Mouse (Mus musculus) olfactory bulb, adult 2 months (tissue): Measurements from ENCODE around the gene H2-DMa. TPM values are rescaled to one million over a fixed set of nuclear protein-coding genes. Genes with fewer than 3 reads are reported as not detected.
"Not testable (repeated sequence)": the region's sequence is repeated elsewhere in the genome, so short reads cannot be mapped to it uniquely, and the experiment has no call there.

ENCODE experiments used
- H3K27ac ChIP-seq: fragments of 200-500 bp; 2 replicates; pipeline ENCODE4 v1.5.1; 2012; ENCODE audit warnings: low read depth, low read length; ENCODE audit not compliant: insufficient read depth
- H3K4me1 ChIP-seq: fragments of 200-500 bp; 2 replicates; pipeline ENCODE4 v1.6.1; 2012; ENCODE audit warnings: low read length; ENCODE audit not compliant: control insufficient read depth, insufficient read depth
- H3K4me3 ChIP-seq: fragments of 200-500 bp; 2 replicates; pipeline ENCODE4 v1.5.1; 2012; ENCODE audit warnings: mild to moderate bottlenecking, low read depth, low read length, moderate library complexity; ENCODE audit not compliant: insufficient read depth
- CTCF ChIP-seq: fragments of 200-500 bp; IDR thresholded peaks from 2 replicates; pipeline ENCODE4 v1.5.1; 2012; ENCODE audit warnings: low read depth, mild to moderate bottlenecking, low read length, moderate library complexity; ENCODE audit not compliant: insufficient read depth
- POLR2A ChIP-seq: fragments of 200-500 bp; IDR thresholded peaks from 2 replicates; pipeline ENCODE4 v1.6.1; 2012; ENCODE audit warnings: mild to moderate bottlenecking, low read depth, low read length, moderate library complexity; ENCODE audit not compliant: insufficient read depth
- WGBS: fragments of 180-500 bp; shearing (Covaris S2); methylation state at CpG from one replicate; pipeline ENCODE4 v1.1.7; 2018; 5-methylcytosine and 5-hydroxymethylcytosine counted together
- polyA plus RNA-seq: library from polyadenylated mRNA; stranded (reverse); fragments of >200 nt; gene quantifications from 2 replicates; pipeline ENCODE4 v1.2.4, GENCODE M21; 2012; ENCODE audit warnings: low replicate concordance; ENCODE audit not compliant: missing spikeins, insufficient read depth, insufficient read length

Gene H2-DMa
- polyA plus RNA-seq, 1 experiment, result not detected

DNA sequence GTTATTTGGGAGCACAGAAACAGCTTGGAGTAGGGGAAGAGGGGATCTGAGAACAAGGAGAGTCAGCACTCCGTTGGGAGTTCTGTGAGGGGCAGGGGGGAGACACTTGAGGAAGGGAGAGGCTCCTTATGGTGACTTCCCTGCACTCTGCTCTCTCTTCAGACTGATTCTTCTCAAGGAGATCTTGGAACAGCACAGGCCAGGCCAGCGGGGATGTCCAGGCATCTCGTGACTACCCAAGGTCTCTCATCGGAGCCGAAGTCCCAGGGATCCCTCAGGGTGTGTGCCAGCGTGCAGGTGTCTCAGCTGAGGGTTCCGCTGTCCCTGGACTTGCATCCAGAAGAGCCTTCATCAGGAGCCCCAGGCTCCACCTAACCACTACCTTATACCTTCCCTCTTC is 19.3 kb downstream of the H2-DMa start:
- H3K27ac ChIP-seq, result no peak overlapping the region
- no peak overlapping the region for H3K4me3 ChIP-seq
- TF ChIP-seq CTCF (no peak), POLR2A (no peak)
- H3K4me1 ChIP-seq, result peaks cover 9% of the 10 kb centered on the region
- WGBS, result 81% methylated on average over 7 of the region's 7 CpGs

DNA sequence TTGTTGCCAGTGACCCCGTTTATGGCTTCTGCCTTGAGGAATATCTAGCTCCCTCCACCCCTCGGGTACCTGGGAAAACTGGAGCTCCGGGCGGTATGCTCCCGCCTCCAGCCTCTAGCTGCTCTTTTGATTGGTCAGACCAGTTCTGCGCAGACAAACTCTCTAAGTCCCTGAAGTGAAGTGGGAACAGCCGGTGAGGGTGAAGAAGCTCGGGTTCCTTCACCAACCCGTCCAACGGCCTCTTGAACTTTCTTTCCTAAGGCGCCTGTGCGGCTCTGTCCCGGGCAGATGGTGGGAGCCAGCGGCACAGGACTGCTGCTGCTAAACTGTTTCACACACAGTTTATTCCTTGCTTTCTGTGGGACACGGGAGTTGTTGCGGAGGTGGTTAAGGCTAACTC is 20.1 kb downstream of the H2-DMa start:
- TF ChIP-seq CTCF, result no peak
- no peak for TF ChIP-seq POLR2A
- H3K4me3 ChIP-seq, result no peak overlapping the region
- 3% methylated on average over 16 of the region's 16 CpGs for WGBS
- peaks cover 9% of the 10 kb centered on the region for H3K4me1 ChIP-seq
- H3K27ac ChIP-seq, result no peak overlapping the region

GRCm38 (mm10) chr17:34140240-34140639 is 20.9 kb downstream of the H2-DMa start:
- no peak for TF ChIP-seq POLR2A
- no peak for TF ChIP-seq CTCF
- 26% methylated on average over 5 of the region's 5 CpGs for WGBS
- Histone ChIP-seq H3K27ac (no peak overlapping the region), H3K4me1 (peaks cover 9% of the 10 kb centered on the region), H3K4me3 (no peak overlapping the region)

- peaks cover 4% of the 10 kb centered on the region for H3K4me1 ChIP-seq
- H3K27ac ChIP-seq, result no peak overlapping the region
- 52% methylated on average over 4 of the region's 4 CpGs for WGBS
- H3K4me3 ChIP-seq, result no peak overlapping the region
- TF ChIP-seq CTCF, result no peak
- no peak for TF ChIP-seq POLR2A
Measured at GRCm38 (mm10) chr17:34141448-34141847, 22.1 kb downstream of the H2-DMa start.

DNA sequence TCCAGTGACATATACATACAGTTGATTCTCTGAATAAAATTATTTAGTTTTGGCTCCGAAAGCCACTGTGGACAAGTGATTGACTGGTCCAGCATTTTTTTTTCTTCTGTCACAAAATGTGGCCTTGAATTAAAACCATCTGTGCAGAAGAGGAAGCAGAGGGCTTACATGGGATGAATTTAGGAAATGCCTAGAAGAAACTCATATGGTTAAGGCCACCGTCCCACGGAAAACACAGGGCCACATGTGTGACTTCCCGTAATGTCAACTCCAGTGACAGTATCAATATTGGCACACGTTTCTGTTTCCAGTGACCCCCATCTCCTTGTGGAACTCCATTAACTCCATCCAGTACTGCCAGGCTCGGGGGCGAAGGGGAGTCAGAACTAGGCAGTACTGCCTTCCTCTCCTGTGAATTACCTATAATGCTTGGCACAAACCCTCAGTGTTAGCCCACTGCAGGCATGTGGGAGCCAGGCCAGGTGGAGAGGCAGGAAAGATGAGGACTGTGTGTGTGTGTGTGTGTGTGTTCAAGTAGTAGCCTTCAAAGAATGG is 23.2 kb downstream of the H2-DMa start:
- WGBS, result 80% methylated on average over 7 of the region's 7 CpGs
- Histone ChIP-seq H3K27ac (no peak overlapping the region), H3K4me3 (no peak overlapping the region), H3K4me1 (peaks cover 4% of the 10 kb centered on the region)
- no peak for TF ChIP-seq CTCF
- TF ChIP-seq POLR2A, result no peak

- H3K27ac ChIP-seq, result no peak within 1 kb of the TSS
- TF ChIP-seq CTCF (no peak), POLR2A (no peak)
- peaks cover 4% of the 10 kb centered on the region for H3K4me1 ChIP-seq
- H3K4me3 ChIP-seq, result no peak within 1 kb of the TSS
- WGBS, result 48% methylated on average over 7 of the region's 7 CpGs
Measured at GRCm38 (mm10) chr17:34143033-34143432, 23.7 kb downstream of the H2-DMa start, which contains the start of gene H2-DMb2. Gene H2-DMb2, plus strand, starts transcription at chr17:34143307.

GRCm38 (mm10) chr17:34143461-34143860 is 24.1 kb downstream of the H2-DMa start:
- TF ChIP-seq CTCF, result no peak
- Histone ChIP-seq H3K27ac (no peak overlapping the region), H3K4me1 (peaks cover 4% of the 10 kb centered on the region), H3K4me3 (no peak overlapping the region)
- 57% methylated on average over 5 of the region's 5 CpGs for WGBS

DNA sequence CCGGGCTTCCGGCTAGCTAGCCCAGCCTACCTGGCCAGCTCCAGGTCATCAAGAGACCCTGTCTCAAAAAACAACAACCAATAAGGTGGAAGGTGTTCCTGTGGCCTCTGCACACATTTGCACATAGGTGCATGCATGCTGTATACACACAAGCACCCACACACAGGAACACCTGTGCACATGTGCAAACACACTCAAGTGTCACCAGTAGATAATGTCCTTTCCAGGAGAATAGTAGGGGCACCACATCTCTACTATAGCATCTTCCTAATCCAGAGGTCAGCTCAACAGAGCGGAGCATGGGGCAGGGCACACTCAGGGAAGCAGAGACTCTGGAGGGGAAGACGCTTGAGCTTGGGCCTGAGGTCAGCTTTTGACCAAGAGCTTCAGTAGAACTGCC is 24.9 kb downstream of the H2-DMa start:
- not testable (repeated sequence) for H3K27ac ChIP-seq, H3K4me3 ChIP-seq, H3K4me1 ChIP-seq
- WGBS, result 90% methylated on average over 4 of the region's 4 CpGs

DNA sequence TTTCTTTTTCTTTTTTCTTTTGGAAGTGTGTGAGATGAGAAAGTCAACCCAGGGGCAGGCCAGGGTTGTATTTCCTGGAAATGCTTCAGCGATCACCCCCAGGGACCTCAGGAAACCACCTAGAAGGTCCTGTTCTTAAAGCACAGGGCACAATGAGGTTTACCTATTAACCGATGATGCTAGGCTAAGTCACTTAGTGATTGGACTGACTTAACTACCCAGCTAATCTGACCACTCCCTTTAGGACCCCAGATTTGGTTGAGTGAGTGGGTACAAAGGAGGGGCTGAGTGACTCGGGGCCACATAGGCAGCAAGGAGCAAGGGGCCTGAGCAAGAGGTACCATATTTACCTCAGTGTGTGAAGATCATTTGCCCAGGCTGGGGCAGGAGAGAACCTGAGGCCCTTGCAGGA is 25.6 kb downstream of the H2-DMa start:
- Histone ChIP-seq H3K4me3 (no peak overlapping the region), H3K4me1 (no peaks in the 10 kb centered on the region), H3K27ac (no peak overlapping the region)
- TF ChIP-seq CTCF (no peak), POLR2A (no peak)
- 73% methylated on average over 3 of the region's 3 CpGs for WGBS

DNA sequence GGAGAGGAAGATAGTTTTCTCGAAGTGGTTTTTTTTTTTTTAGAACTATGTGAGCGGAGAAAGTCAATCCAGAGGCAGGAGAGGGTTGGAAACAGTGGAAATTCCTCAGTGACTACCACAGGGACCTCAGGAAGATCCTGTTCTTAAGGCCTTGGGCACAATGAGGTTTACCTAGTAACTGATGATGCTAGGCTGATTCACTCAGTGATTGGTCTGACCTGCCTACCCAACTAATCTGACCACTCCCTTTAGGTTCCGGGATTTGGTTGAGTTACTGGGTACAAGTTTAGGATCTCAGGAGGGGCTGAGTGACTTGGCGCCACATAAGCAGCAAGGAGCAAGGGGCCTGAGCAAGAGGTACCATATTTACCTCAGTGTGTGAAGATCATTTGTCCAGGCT is 33.6 kb downstream of the H2-DMa start, which contains the start of gene H2-DMb1:
Gene H2-DMb1, plus strand, starts transcription at position 150 of the 400 bp plus-strand sequence.
- 57% methylated on average over 4 of the region's 4 CpGs for WGBS
- TF ChIP-seq CTCF (no peak), POLR2A (no peak)

More for the DNA sequence above, 33.6 kb downstream of the H2-DMa start, which contains the start of gene H2-DMb1:
- Histone ChIP-seq H3K27ac (no peak within 1 kb of the TSS), H3K4me3 (no peak within 1 kb of the TSS), H3K4me1 (no peaks in the 10 kb centered on the region)
